Mouse (Mus musculus): ENCODE measurements at regions not wholly inside any gene's neighbourhood (a gene's known extent, or its start where the extent isn't known, plus 50 kb on each side); places are given as distances from the start of the nearest gene placed in this dataset.
"Not testable (repeated sequence)": the region's sequence is repeated elsewhere in the genome, so short reads cannot be mapped to it uniquely, and the experiment has no call there.

DNA sequence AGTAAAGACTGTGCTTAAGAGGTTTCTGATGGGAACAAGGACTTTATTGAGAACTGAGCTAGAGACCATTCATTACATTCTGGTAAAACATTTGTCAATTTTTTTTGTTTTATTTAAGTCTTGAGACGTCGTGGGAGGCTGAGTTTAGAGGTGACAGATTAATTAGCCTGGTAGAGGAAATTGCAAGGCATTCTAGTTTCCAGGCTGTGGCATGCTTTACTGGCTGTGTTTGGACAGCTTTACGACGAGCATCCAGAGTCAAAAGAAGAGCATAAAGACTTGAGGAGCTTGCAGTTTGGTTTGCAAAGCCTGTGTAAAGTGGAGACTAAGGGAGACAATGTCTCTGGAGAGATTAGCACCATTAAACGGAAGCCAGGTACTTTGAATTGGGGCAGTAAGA lies 154.0 kb upstream of the Got2 start:
- H3K27me3 ChIP-seq (replicated peaks; ENCODE audit: insufficient read depth, low read length), result no peaks in the 10 kb centered on the region
- 36% methylated on average over 5 of the region's 5 CpGs for whole genome bisulfite sequencing
- H3K4me1 ChIP-seq (ENCODE audit: insufficient read depth, low read depth, low read length), result no peaks in the 10 kb centered on the region
- DNase-seq (ENCODE audit: low spot score), result no peak
- no peaks in the 10 kb centered on the region for H3K9me3 ChIP-seq (ENCODE audit: low read length)
- no peaks in the 10 kb centered on the region for H3K36me3 ChIP-seq (ENCODE audit: insufficient read depth, low read length)
- no peak overlapping the region for H3K9ac ChIP-seq (replicated peaks; ENCODE audit: low read depth)
- no peak overlapping the region for H3K4me3 ChIP-seq (ENCODE audit: low read depth, low read length)
- no peak for TF ChIP-seq EP300 (IDR thresholded peaks at IDR 0.05)
- TF ChIP-seq CTCF (IDR thresholded peaks at IDR 0.05), result no peak
- no peak overlapping the region for H3K27ac ChIP-seq (ENCODE audit: low read length)
- ATAC-seq, result no peak
- no peak overlapping the region for H3K4me2 ChIP-seq (replicated peaks; ENCODE audit: low read depth, low read length)

GRCm38 (mm10) chr8:96040216-96040615 lies 151.9 kb upstream of the Got2 start:
- no peaks in the 10 kb centered on the region for H3K36me3 ChIP-seq (ENCODE audit: insufficient read depth, low read length)
- H3K4me3 ChIP-seq (ENCODE audit: low read depth, low read length), result no peak overlapping the region
- no peaks in the 10 kb centered on the region for H3K4me1 ChIP-seq (ENCODE audit: insufficient read depth, low read depth, low read length)
- no peak overlapping the region for H3K9ac ChIP-seq (replicated peaks; ENCODE audit: low read depth)
- no peaks in the 10 kb centered on the region for H3K9me3 ChIP-seq (ENCODE audit: low read length)
- no peak for DNase-seq (ENCODE audit: low spot score)
- H3K27me3 ChIP-seq (replicated peaks; ENCODE audit: insufficient read depth, low read length), result no peaks in the 10 kb centered on the region
- no peak overlapping the region for H3K27ac ChIP-seq (ENCODE audit: low read length)
- no peak for ATAC-seq
- H3K4me2 ChIP-seq (replicated peaks; ENCODE audit: low read depth, low read length), result no peak overlapping the region
- TF ChIP-seq EP300 (IDR thresholded peaks at IDR 0.05) (no peak), CTCF (IDR thresholded peaks at IDR 0.05) (no peak)
- 0% methylated on average over 1 of the region's 1 CpGs for WGBS

GRCm38 (mm10) chr8:96018742-96019141 lies 130.4 kb upstream of the Got2 start:
- ATAC-seq; H3K4me3 ChIP-seq (ENCODE audit: low read depth, low read length); H3K27me3 ChIP-seq (replicated peaks; ENCODE audit: insufficient read depth, low read length); H3K4me2 ChIP-seq (replicated peaks; ENCODE audit: low read depth, low read length); DNase-seq (ENCODE audit: low spot score); H3K9me3 ChIP-seq (ENCODE audit: low read length); H3K27ac ChIP-seq (ENCODE audit: low read length); H3K36me3 ChIP-seq (ENCODE audit: insufficient read depth, low read length); H3K4me1 ChIP-seq (ENCODE audit: insufficient read depth, low read depth, low read length); H3K9ac ChIP-seq (replicated peaks; ENCODE audit: low read depth): not testable (repeated sequence)
- 81% methylated on average over 3 of the region's 3 CpGs for WGBS

GRCm38 (mm10) chr8:96012002-96012401 lies 123.7 kb upstream of the Got2 start:
- Histone ChIP-seq H3K4me1 (ENCODE audit: insufficient read depth, low read depth, low read length) (no peaks in the 10 kb centered on the region), H3K27ac (ENCODE audit: low read length) (no peak overlapping the region), H3K4me2 (replicated peaks; ENCODE audit: low read depth, low read length) (no peak overlapping the region), H3K9ac (replicated peaks; ENCODE audit: low read depth) (no peak overlapping the region), H3K9me3 (ENCODE audit: low read length) (no peaks in the 10 kb centered on the region), H3K4me3 (ENCODE audit: low read depth, low read length) (no peak overlapping the region), H3K36me3 (ENCODE audit: insufficient read depth, low read length) (no peaks in the 10 kb centered on the region), H3K27me3 (replicated peaks; ENCODE audit: insufficient read depth, low read length) (no peaks in the 10 kb centered on the region)
- ATAC-seq, result no peak
- TF ChIP-seq CTCF (IDR thresholded peaks at IDR 0.05), result no peak
- TF ChIP-seq EP300 (IDR thresholded peaks at IDR 0.05), result no peak
- no peak for DNase-seq (ENCODE audit: low spot score)
- WGBS, result 90% methylated on average over 1 of the region's 1 CpGs

DNA sequence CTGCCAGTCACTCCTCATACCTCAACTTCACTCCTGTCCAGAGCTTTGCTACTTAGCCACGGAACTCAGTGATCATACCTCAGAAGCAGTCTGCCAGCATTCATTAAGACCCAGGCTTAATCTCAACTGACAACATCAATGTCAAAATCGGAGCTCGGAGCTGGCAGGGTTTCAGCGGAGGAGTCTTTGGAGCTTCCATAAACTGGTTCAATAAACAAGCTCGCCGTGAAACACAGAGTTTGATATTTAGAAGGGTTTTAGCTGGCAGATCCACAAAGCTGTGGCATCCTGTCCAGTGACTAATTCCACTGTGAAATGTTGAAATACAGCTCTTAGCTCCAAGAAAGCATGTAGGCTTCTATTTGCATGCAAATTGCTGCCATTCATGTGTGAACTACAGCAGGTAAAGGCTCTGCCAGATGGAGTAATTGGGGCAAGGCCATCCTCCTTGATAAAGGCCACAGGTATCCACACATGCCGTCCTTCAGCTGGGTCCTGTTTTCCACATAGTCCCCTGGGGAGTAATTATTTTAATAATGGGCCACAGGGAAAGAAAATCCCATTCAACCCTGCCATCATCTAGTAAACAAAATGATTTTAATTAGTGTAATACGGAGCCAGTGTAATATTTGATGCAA lies 103.6 kb upstream of the Got2 start:
- ATAC-seq (no peak), DNase-seq (ENCODE audit: low spot score) (no peak)
- Histone ChIP-seq H3K27ac (ENCODE audit: low read length) (no peak overlapping the region), H3K4me3 (ENCODE audit: low read depth, low read length) (no peak overlapping the region), H3K9me3 (ENCODE audit: low read length) (no peaks in the 10 kb centered on the region), H3K36me3 (ENCODE audit: insufficient read depth, low read length) (no peaks in the 10 kb centered on the region), H3K9ac (replicated peaks; ENCODE audit: low read depth) (no peak overlapping the region), H3K27me3 (replicated peaks; ENCODE audit: insufficient read depth, low read length) (no peaks in the 10 kb centered on the region), H3K4me2 (replicated peaks; ENCODE audit: low read depth, low read length) (no peak overlapping the region), H3K4me1 (ENCODE audit: insufficient read depth, low read depth, low read length) (no peaks in the 10 kb centered on the region)
- TF ChIP-seq EP300 (IDR thresholded peaks at IDR 0.05) (no peak), CTCF (IDR thresholded peaks at IDR 0.05) (no peak)
- WGBS, result 71% methylated on average over 8 of the region's 8 CpGs

DNA sequence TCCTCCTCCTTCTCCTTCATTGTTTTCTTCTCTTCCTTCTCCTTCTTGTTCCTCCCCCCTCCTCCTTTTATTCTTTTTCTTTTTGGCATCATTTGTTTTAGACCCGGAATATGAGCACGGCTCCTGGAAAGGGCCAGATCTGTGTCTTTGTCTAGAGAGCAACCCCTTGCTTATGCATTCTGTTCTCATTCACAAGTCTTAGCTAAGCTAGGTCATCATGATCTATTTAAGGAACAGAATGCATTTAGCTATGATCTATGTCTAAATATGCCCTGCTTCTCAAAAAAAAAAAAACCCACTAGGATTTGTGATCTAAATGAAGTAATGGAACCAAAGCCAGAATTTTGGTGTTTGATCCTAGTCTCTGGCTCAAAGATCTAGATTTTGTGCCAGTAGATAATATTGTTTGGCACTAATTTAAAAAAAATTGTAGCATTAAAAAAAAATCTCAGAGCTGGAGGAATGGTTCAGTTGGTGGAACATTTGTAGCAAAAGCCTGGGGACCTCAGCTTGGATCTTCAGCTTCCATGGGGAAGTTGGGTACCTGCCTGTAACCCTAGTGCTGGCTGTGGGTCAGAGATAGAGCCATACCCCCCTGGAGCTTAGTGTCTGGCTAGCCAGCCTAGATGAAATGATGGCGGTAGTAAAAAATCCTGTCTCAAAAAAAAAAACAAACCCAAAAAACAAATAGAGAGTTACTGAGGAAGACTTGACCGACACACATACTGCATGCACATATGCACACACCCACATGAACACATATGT lies 100.5 kb upstream of the Got2 start:
- ATAC-seq (no peak), DNase-seq (ENCODE audit: low spot score) (no peak)
- Histone ChIP-seq H3K9me3 (ENCODE audit: low read length) (no peaks in the 10 kb centered on the region), H3K4me2 (replicated peaks; ENCODE audit: low read depth, low read length) (no peak overlapping the region), H3K4me1 (ENCODE audit: insufficient read depth, low read depth, low read length) (no peaks in the 10 kb centered on the region), H3K36me3 (ENCODE audit: insufficient read depth, low read length) (no peaks in the 10 kb centered on the region), H3K27me3 (replicated peaks; ENCODE audit: insufficient read depth, low read length) (no peaks in the 10 kb centered on the region), H3K27ac (ENCODE audit: low read length) (no peak overlapping the region), H3K9ac (replicated peaks; ENCODE audit: low read depth) (no peak overlapping the region), H3K4me3 (ENCODE audit: low read depth, low read length) (no peak overlapping the region)
- TF ChIP-seq EP300 (IDR thresholded peaks at IDR 0.05) (no peak), CTCF (IDR thresholded peaks at IDR 0.05) (no peak)
- 78% methylated on average over 4 of the region's 4 CpGs for WGBS
